Mouse (Mus musculus) spleen, adult 12 weeks (tissue): Measurements from ENCODE around the gene Taf8.
"Not testable (repeated sequence)": the region's sequence is repeated elsewhere in the genome, so short reads cannot be mapped to it uniquely, and the experiment has no call there.

Experiments
- DNase-seq: peaks from one replicate; pipeline ENCODE4 v3.0.0; 2022; ENCODE audit warnings: low spot score

Taf8 gene

DNA sequence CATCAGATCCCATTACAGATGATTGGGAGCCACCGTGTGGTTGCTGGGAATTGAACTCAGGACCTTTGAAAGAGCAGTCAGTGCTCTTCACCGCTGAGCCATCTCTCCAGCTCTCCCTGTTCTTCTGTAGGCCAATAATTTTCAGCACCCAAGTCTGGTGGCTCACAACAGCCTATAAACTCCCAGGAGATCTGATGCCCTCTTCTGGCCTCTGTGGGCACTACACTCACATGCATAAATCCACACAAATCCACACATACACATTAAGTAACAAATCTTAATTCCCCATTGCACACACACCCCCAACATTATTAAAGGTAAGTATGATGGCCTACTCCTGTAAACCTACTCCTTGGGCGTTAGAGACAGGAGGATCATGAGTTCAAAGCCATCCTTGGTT lies 14.1 kb upstream of the Taf8 start:
- DNase-seq, result no peak

DNA sequence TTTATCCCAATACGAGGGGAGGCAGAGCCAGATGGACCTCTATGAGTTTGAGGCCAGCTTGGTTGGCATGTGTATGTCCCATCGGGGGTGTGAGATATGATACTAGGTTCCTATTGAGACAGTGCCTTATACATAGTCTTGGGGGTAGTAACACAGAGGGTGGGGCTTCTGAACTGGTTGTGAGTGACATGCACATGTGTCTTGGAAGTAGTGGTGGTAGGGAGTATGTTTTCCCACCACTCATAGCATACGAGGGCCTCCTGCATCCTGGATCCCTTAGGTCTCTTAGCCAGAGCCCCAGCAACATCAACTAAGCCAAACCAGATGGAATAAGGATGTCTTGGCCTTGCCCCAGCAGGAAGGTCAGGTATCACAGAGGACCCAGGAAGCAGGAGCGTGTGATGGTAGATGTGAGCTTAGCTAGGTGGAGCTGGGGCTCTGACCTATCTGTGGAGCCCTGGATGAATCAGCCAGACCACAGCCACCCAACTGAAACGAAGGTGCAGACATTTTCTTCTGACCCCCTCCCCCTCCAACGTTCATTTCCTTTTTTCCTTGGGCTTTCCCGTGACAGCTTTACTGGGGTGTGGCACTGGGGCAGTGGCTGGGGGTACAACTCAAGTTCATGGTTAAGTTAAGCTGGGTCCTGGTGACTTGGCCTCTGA lies 13.2 kb upstream of the Taf8 start:
- DNase-seq, result no peak

DNA sequence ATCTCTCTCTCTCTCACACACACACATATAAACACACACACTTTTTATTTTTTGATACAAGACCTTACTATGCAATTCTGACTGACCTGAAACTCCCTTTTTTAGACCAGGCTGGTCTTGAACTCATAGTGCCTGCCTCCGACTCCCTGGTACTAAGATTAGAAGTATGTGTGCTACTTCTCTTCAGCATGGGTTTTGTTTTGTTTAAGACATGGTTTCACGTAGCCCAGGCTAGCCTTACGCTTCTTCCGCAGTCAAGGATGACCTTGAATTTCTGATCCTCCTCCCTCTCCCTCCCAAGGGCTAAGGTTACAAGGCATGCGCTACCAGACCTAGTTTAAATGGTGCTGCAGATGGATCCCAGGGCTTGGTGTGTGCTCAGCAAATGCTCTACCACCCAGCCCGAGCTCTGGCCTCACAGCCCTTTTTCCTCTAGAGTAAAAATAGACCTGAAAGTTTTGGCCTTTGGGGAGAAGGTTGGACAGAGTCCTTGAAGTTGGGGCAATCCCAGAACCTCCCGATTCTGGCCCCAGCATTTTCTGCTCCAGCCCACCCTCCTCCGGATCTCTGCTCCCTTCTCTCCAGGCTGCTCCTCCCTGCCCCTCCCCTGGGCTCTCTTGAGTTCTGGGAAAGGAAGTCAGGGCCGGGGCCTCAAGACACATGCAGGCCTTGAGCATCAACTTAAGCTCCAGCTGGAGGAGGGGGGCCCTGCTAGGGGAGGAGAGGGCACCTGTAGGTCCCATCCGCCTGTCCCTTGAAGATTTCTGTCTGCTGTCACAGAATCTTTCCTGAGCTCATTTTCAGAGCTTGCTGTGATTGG lies 11.1 kb upstream of the Taf8 start:
- DNase-seq, result no peak

DNA sequence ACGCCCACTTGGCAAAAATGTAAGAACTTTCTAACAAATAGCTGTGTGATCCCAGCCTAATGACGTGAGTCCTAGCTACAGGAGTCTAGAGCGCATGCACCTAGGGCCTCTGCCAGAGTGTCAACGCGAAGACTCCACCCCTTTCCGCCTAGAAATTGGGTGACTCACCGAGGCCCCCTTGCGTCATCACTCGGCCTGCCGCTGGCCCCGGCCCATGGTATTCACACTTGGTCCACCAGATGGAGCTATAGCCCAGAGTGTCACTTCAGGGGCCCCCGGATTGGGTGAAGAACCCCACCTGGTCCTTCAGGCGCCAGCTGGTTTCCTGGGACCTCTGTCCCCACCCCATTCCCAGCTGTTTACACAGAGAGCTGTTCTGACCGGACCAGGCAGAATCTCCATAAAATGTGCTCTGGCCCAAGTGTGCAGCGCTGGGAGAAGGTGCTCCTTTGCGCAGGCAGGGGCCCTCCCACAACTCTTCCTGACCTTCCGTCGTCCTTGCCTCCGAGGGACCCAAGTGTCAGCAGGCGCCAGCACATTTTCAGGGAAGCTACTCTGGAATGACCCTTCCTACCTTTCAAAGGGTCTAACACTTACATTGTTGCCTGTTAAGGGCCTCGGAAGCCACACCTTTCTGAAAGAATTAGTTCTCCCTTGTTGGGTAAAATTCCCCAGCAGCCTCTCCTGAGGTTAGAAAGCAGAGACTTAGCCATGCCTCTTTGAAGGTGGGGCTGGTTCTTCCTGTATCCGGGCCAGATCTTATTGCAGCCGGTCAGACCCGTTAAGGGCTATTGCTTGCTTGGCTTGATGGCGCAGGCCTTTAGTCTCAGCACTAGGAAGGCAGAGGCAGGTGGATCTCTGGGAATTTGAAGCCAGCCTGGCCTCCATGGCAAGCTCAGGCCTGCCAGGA lies 9.3 kb upstream of the Taf8 start:
- DNase-seq, result peak; percentile 98

DNA sequence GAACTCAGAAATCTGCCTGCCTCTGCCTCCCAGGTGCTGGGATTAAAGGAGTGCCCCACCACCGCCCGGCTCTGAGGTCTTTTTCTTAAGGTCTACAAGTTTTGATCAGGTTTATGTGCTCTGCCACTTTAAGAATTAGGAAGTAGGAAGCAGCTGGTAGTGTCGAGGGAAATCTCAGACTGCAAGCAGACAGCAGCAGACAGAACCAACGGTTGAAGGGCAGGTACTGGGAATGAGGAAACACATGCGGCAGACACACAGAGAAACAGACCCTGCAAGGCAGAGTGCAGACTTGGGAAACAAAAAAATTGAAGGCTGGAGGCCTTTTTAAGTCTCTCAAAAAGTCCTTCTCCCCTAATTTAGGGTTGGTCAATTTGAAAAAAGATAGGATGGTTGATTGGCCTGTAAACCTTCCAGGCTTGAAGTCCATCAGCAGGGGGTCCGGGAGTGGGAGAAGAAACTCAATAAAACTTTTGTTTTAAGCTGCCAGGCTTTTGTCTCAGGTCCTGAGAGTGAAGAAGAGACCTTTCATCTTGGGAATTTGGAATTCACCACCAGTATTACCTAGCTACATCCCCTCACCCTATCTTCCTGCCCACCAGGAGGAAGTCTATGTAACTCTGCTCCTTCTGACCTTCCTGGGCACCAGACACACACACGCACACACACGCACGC lies 7.1 kb upstream of the Taf8 start:
- no peak for DNase-seq

DNA sequence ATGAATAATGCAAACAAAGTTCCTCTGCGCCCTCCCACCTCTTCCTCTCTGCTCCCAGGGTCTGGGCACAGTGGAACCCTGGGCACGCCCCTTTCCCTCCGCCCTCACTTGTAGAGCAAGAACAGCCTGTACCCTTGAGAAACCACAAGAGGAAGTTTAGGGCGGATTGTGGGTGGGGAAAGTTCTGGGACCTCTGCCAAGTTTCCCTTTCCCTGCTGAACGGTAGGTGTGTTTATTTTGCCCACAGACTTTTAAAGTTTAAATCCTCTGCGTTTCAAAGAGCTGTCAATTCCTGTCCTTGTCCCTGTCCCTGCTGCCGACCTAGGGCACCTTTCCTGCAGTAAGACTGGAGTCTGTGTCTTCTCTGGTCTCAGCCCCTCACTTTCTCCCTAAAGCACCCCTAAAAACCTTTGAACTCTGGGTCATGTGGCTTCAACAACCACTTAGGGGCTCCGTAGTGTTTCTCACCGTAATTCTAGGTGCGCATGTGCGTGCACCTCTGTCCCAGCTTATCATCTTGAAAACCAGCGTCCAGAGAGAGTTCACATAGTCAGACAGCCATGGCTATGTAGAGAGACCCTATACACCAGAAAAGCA lies 6.0 kb upstream of the Taf8 start:
- peak; percentile 84 for DNase-seq

DNA sequence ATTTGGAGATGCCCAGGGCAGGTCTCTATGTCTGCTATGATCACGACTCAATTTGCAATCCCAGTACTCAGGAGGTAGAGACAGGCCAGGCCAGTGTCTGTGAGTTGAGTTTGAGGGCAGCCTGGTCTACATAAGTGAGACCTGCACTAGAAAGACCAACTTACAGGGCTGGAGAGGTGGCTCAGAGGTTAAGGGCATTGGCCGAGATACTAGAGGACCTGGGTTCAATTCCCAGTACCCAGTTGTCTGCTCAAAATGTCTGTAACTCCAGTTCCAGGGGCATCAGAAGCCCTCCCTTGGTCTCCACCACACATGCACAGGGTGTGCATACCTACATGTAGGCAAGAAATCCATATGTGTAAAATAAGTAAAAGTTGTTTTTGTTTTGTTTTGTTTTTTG lies 5.4 kb upstream of the Taf8 start:
- no peak for DNase-seq

DNA sequence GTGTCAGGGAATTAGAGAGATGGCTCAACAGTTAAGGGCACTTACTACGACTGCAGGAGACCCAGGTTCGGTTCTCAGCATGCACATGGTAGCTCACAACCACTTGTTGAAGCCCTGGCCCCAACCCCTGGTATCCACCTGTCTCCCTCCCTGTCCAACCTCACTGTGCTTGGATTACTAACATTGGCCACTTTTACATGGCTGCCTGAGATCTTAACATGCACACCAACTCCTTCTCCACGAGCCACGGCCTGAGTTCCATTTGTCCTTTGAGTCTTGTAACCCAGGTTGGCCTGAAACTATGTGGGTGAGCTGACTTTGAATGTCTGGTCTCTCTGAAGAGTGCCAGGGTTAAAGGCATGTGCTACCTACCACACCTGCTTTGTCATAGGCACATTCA lies 4.6 kb upstream of the Taf8 start:
- DNase-seq, result no peak

DNA sequence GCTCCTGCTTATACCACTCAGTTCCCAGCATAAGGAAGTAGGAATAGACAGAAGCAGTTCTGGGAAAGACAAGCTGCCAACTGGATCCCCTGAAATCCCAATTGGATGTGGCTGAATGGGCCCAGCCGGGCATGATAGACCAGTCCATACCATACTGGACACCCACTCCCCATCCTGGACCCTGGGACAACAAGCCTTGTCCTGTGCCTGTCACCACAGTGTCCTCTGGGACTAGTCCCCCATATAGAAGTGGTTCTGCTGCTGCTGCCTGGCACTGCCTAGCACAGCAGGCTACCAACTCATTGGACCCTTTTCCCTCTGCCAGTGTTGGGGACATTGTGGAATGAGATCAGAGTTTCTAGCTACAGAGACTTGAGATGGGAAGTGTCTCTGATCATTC lies 4.0 kb upstream of the Taf8 start:
- no peak for DNase-seq

DNA sequence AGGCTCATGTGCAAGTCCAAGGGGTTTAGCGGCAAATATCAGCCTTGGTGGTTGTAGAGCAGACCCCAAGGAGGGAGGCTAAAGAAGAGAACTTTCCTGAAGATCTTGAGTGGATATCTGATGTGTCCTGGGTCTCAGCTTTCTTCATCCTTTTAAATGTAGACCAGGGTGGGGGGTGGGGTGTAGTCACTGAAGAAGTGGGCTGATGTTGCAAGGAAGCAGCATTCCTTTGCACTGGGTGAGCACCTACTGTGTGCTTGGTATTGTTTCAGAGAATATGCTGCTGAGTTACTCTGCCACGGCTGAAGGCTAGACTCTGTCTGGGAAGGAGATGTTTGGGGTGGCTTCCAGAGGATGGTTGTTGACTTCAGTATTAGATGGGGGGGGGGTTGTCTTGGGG lies 3.5 kb upstream of the Taf8 start:
- DNase-seq, result no peak

DNA sequence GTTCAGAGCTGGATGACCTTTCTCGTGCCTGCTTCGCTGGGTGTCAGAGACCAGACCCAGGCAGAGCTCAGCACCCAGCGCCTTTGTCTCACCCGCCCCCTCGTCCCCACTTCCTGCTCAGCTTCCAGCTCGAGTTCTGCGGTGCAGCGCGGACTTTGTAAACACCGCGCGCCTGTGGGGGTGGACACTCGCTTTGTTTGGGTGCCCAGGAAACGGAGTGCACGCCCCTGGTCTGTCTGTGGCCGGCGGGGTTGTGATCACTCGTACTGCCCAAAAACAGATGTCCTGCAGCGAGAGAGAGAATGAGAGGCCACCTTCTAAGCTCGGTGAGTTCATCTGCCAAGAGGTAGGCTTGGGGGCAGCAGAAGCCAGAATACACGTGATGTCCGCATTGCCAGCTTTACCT lies 2.9 kb upstream of the Taf8 start, which contains the start of gene Ccnd3:
Ccnd3 (plus strand) TSS at position 111 of the 406 bp plus-strand sequence.
- DNase-seq, result peak; percentile 51

DNA sequence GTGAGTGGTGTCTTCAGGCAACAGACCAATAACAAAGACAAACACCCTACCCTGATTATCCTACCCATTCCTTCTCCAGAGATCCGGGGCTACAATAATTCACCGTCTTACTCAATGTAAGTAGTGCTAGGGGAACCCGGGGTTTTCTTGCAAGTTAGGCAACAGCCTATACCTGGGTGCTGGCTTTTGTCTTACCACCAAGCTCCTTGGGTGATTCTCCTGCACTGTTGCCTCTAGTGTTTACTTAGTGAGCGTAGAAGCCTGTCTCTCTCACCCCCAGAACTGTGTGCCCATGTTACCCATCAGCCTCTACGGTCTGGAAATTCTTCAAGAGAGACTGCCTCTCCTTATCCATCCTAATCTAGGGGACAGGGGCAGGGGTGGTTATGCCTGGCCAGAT lies 2.1 kb upstream of the Taf8 start:
- no peak for DNase-seq

DNA sequence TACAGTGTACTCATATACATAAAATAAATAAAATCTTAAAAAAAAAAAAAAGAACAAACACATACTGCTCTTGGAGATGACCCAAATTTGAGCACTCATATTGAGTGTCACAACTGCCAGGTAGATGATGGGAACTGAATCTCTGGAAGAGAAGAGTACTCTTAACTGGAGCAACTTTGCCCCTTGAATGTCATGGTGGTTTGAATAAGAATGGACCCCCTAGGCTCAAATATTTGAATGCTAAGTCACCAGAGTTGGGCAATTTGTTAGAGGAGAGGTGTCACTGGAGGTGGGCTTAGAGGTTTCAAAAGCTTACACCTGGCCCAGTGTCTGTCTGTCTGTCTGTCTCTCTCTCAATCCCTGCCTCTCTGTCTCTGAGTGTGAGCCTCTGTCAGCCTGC lies 1.6 kb upstream of the Taf8 start:
- DNase-seq, result no peak

DNA sequence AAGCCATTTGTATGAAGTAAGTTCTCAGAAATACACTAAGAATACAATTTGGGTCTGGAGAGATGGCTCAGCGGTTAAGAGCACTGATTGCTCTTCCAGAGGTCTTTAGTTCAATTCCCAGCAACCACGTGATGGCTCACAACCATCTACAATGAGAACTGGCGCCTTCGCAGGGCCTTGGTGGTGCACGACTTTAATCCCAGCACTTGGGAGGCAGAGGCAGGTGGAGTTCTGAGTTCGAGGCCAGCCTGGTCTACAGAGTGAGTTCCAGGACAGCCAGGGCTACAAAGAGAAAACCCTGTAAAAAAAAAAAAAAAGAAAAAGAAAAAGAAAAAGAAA lies 584 bp upstream of the Taf8 start:
- not testable (repeated sequence) for DNase-seq

DNA sequence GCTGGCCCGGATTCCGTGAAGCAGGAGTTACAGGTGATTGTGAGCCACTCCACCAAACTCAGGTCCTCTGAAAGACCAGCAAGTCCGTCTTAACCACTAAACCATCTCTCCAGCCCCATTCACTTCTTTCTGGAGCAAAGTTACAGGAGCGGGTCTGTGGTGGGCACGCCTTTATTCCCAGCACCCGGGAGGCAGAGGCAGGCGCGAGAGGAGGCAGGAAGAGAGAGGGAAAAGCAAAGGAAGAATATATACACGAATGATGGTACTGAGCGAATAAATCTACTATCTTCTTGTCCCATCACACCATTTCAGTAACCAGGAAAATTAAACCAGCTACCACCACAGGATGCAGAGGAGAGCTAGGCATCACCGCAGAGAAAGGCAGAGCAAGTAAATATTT lies 561 bp downstream of the Taf8 start:
- DNase-seq, result no peak

DNA sequence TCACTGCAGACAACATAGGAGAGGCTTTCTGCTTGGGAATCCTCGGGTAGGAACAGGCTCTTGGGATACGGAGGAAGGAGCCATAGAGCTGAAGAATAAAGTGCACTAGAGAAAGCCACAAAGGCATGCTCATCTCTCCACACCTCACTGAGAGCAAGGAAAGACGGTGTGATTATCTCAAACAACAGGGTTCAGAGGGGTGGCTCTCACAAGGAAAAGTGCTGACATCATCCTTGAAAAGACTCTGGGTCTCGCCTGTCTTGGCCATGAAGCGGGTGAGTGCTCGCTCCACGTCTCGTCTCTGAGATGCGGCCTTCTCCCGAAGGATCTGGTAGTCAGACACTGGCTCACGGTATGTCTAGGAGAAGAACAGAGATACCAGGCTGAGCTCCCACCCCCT lies 8.0 kb downstream of the Taf8 start:
- no peak for DNase-seq

DNA sequence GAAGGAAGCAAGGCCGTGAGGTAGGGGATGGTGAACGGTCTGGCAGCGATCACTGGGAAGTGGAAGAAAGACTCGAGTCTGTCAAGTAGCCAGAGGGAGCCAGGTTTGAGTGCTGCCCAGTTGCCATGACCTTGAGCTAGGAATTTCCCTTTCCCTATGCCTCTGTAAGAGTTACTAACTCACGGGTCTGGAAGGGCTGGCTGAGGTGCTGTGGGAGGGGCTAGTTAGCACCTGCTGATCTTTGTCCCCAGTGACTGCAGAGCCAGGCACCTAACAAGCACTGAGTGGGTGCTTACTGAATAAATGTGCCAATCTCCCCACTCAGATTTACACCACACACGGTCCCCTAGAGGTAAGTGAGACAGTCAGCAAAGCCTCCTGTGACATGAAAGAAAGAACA lies 8.4 kb downstream of the Taf8 start:
- no peak for DNase-seq

DNA sequence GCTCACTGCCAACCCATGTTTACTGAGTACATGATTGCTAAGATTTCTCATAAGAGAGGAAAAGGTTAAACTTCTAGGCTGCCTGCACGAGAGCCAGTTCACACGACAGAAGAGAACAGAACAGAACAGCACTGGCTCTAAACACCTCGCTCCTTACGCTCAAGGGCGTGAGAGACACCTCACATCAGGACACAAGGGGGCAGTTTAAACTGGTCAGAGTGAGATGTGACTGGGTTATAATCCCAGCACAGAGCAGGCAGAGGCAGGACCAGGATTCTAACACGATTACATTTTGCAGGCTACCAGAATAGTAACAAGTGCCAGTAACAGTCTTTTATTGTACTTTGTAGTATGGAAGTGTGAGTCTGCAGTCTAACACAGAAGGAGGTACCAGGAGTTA lies 9.4 kb downstream of the Taf8 start:
- no peak for DNase-seq

DNA sequence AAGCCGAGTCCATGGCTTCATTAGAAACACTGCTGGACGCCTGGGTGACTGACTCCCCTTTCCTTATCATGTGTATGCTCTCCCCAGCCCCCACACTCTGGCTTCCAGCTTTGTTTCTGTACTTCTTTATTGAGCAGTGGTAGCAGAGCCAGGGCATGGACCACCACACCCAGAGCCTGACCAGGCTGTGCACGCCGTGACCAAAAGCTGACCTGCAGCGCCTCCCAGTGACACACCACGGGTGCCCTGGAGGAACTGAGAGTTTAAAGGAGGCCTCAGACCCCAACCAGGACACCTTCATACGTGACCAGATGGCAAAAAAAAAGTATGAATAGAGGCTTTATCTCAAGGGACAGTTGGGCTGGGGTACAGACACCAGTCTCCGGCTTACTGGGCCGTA lies 11.3 kb downstream of the Taf8 start:
- DNase-seq, result no peak

DNA sequence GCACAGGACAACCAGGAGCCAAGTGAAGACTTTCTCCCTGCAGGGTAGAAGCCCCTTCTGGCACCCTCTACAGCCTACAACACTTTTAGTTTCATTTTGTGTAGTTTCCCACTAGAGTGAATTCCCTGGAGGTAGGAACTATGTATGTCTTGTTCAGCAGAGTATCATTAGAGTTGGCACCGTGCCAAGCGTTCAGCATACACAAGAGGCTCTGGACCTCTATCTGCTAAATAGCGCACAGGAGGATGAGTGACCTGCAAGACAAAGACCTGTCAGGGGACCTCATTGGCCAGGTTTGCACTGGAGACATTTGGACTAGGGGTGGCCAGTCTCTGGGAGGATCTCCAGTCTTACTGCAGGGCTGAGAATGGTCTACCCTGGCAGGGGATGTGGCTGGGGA lies 16.3 kb downstream of the Taf8 start:
- DNase-seq, result peak; percentile 27

DNA sequence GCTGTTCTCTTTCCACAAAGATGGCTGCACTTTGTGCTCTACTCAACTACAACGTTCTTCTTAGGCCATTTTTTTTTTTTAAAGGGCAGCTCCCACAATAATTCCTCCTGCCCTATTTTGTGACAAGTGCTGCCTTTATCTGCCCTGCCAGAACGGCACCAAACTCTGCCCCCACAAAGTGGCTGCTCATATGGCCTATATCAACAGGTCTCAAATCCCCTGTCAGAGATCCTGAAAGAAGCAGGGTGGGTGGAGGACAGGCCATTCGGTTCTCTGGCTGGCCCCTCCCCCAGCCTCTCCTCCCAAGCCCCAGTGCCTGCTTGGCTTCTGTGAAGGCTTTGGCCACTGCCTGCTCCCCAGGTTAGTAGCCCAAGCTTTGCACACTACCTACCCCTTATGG lies 17.1 kb downstream of the Taf8 start:
- no peak for DNase-seq
